Mouse (Mus musculus) lung, adult 2 months (tissue): ENCODE data around the gene Tns2.

Experiments
- CTCF ChIP-seq: fragments of 200-500 bp; IDR thresholded peaks from 2 replicates; pipeline ENCODE4 v1.5.1; 2011; ENCODE audit warnings: mild to moderate bottlenecking, low read length, control low read depth; ENCODE audit not compliant: insufficient read depth
- POLR2A ChIP-seq: fragments of 200-500 bp; IDR thresholded peaks from 2 replicates; pipeline ENCODE4 v1.6.1; 2011; ENCODE audit warnings: low read depth, mild to moderate bottlenecking, control low read depth, low read length, borderline replicate concordance; ENCODE audit errors: extremely low read depth

DNA sequence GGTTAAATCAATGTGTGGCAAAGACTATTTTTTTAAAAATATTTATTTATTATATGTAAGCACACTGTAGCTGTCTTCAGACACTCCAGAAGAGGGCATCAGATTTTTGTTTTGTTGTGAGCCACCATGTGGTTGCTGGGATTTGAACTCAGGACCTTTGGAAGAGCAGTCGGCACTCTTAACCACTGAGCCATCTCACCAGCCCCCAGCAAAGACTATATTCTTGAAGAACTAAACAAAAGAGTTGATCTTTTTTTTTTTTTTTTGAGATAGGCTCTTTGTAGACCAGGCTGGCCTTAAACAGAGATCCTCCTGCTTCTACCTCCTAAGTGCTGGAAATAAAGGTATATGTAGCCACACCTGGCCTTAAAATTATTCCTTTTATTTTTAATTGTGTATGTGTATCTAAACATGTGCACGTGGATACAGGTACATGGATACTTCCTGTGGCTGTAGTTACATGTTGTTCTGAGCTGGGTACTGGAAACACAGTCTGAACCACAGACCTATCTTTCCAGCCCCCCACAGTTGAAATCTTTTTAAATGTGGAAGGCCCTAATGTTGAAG, 23.0 kb upstream of the Tns2 start:
- TF ChIP-seq POLR2A (no peak), CTCF (no peak)
